Mouse (Mus musculus) testis, adult 2 months (tissue): ENCODE results near the gene Cdkal1. TPM values are rescaled to one million over a fixed set of nuclear protein-coding genes. Genes with fewer than 3 reads are reported as not detected.

ENCODE experiments used
- H3K27ac ChIP-seq: fragments of 200-500 bp; 2 replicates; pipeline ENCODE4 v1.5.1; 2012; ENCODE audit warnings: low read depth, low read length; ENCODE audit not compliant: control insufficient read depth, insufficient read depth
- H3K27me3 ChIP-seq: fragments of 200-500 bp; 2 replicates; pipeline ENCODE4 v1.6.1; 2012; ENCODE audit warnings: mild to moderate bottlenecking, low read length, moderate library complexity; ENCODE audit not compliant: control insufficient read depth, insufficient read depth
- H3K36me3 ChIP-seq: fragments of 200-500 bp; 2 replicates; pipeline ENCODE4 v1.6.1; 2012; ENCODE audit warnings: mild to moderate bottlenecking, low read length; ENCODE audit not compliant: control insufficient read depth, insufficient read depth
- H3K4me1 ChIP-seq: fragments of 200-500 bp; 2 replicates; pipeline ENCODE4 v1.6.1; 2012; ENCODE audit warnings: low read length; ENCODE audit not compliant: control insufficient read depth, insufficient read depth
- H3K4me3 ChIP-seq: fragments of 200-500 bp; 2 replicates; pipeline ENCODE4 v1.5.1; 2012; ENCODE audit warnings: low read depth, mild to moderate bottlenecking, low read length, moderate library complexity, mixed read lengths; ENCODE audit not compliant: control insufficient read depth
- CTCF ChIP-seq: fragments of 200-500 bp; IDR thresholded peaks from 2 replicates; pipeline ENCODE4 v1.5.1; 2012; ENCODE audit warnings: low read depth, mild to moderate bottlenecking, inconsistent platforms, low read length, moderate library complexity; ENCODE audit not compliant: control insufficient read depth, insufficient read depth, insufficient replicate concordance
- POLR2A ChIP-seq: fragments of 200-500 bp; IDR thresholded peaks from 2 replicates; pipeline ENCODE4 v1.6.1; 2012; ENCODE audit warnings: low read depth, mild to moderate bottlenecking, inconsistent platforms, low read length, moderate library complexity; ENCODE audit not compliant: control insufficient read depth
- polyA plus RNA-seq: library from polyadenylated mRNA; depleted of rRNA; stranded (reverse); fragments of >200 nt; gene quantifications from 2 replicates; pipeline ENCODE4 v1.2.3, GENCODE M21; 2012

Cdkal1 gene
- polyA plus RNA-seq, 1 experiment, result 14.3 TPM

GRCm38 (mm10) chr13:29679479-29680186 lies 175.8 kb downstream of the Cdkal1 start:
- Histone ChIP-seq H3K36me3 (no peaks in the 10 kb centered on the region), H3K27me3 (no peaks in the 10 kb centered on the region), H3K4me3 (no peak overlapping the region), H3K4me1 (no peaks in the 10 kb centered on the region), H3K27ac (no peak overlapping the region)
- TF ChIP-seq CTCF (no peak), POLR2A (no peak)

GRCm38 (mm10) chr13:29677559-29677958 lies 177.9 kb downstream of the Cdkal1 start:
- no peak for TF ChIP-seq POLR2A

GRCm38 (mm10) chr13:29670626-29671025 lies 184.8 kb downstream of the Cdkal1 start:
- H3K27ac ChIP-seq, result no peak overlapping the region
- H3K36me3 ChIP-seq, result no peaks in the 10 kb centered on the region
- no peaks in the 10 kb centered on the region for H3K27me3 ChIP-seq
- no peaks in the 10 kb centered on the region for H3K4me1 ChIP-seq
- TF ChIP-seq CTCF (no peak), POLR2A (no peak)
- no peak overlapping the region for H3K4me3 ChIP-seq

More at GRCm38 (mm10) chr13:29677559-29677958, 177.9 kb downstream of the Cdkal1 start:
- Histone ChIP-seq H3K4me1 (no peaks in the 10 kb centered on the region), H3K27ac (no peak overlapping the region), H3K4me3 (no peak overlapping the region), H3K36me3 (no peaks in the 10 kb centered on the region), H3K27me3 (no peaks in the 10 kb centered on the region)

- H3K4me3 ChIP-seq, result no peak overlapping the region
- no peaks in the 10 kb centered on the region for H3K36me3 ChIP-seq
- no peaks in the 10 kb centered on the region for H3K4me1 ChIP-seq
- TF ChIP-seq CTCF, result no peak
- no peak for TF ChIP-seq POLR2A
- H3K27me3 ChIP-seq, result no peaks in the 10 kb centered on the region
- H3K27ac ChIP-seq, result no peak overlapping the region
Measured at GRCm38 (mm10) chr13:29663908-29664307, 191.6 kb downstream of the Cdkal1 start.

DNA sequence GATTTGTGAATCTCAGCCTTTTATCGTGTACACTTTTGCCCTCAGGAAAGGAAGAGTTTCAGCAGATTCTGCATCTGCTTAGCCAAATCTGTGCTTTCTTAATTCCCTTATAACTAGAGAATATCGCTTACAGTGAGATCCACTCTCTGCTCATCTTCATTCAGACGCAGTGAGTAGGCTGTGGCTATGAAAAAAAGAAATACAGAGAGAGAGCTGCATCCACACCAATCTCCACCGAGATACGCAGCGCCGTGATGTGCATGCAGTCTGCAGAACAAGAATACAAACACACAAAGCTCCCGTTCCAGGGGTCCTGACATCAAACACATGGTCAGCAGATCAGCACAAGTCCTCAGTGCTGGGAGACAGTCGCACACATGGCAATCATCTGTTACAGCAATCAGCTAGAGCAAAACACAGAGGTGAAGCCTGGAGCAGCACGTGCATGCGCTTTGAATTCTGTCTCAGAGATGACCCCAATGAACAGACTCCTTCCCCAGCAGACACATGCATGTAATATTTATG lies 199.6 kb downstream of the Cdkal1 start:
- Histone ChIP-seq H3K27ac (no peak overlapping the region), H3K36me3 (no peaks in the 10 kb centered on the region), H3K4me1 (no peaks in the 10 kb centered on the region), H3K4me3 (no peak overlapping the region), H3K27me3 (no peaks in the 10 kb centered on the region)
- TF ChIP-seq POLR2A (no peak), CTCF (no peak)

DNA sequence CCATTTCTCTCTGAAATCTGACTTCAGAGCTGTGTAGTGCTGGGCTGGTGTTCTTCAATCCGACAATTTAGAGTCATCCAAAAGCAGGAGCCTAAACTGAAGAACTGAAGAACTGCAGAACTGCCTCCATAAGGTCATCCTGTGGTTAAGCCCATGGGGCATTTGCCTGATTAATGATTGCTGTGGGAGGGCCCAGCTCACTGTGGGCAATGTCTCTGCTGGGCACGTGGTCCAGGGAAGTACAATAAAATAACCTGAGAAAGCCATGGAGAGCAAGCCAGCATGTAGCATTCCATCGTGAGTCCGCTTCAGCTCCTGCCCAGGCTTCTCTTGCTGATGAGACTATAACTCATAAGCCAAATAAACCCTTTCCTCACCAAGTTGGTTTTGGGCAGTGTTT lies 202.1 kb downstream of the Cdkal1 start:
- Histone ChIP-seq H3K27ac (no peak overlapping the region), H3K27me3 (no peaks in the 10 kb centered on the region), H3K36me3 (no peaks in the 10 kb centered on the region), H3K4me1 (no peaks in the 10 kb centered on the region), H3K4me3 (no peak overlapping the region)
- TF ChIP-seq CTCF, result no peak
- no peak for TF ChIP-seq POLR2A

DNA sequence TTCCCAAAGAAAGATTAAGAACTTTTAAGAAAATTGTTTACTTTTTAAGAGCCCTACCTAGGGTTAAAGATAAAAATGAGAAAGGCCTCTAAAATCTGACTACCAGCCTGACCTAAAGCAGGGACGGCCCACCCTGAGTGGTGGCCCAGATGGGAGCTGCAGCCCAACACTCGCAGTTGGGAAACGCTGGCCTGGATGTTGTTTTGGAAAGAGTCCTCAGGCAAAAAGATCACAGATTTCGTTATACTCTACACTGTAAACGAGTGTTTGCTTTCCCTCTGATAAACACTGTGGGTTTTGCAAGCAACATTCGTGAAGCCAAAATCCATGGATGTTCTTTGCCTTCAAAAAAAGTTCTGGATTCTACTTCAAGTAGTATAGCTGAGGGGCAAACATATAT lies 202.7 kb downstream of the Cdkal1 start:
- H3K4me3 ChIP-seq, result no peak overlapping the region
- no peaks in the 10 kb centered on the region for H3K27me3 ChIP-seq
- H3K27ac ChIP-seq, result no peak overlapping the region
- TF ChIP-seq POLR2A (no peak), CTCF (no peak)
- no peaks in the 10 kb centered on the region for H3K4me1 ChIP-seq
- H3K36me3 ChIP-seq, result no peaks in the 10 kb centered on the region

- no peaks in the 10 kb centered on the region for H3K27me3 ChIP-seq
- no peaks in the 10 kb centered on the region for H3K4me1 ChIP-seq
- no peak for TF ChIP-seq POLR2A
- no peak for TF ChIP-seq CTCF
- no peaks in the 10 kb centered on the region for H3K36me3 ChIP-seq
- no peak overlapping the region for H3K4me3 ChIP-seq
- no peak overlapping the region for H3K27ac ChIP-seq
Measured at GRCm38 (mm10) chr13:29650576-29651236, 204.8 kb downstream of the Cdkal1 start.
